Mouse (Mus musculus): ENCODE results near the gene Gm13288. TPM values are rescaled to one million over a fixed set of nuclear protein-coding genes. Genes with fewer than 3 reads are reported as not detected.

Gm13288 gene
- polyA plus RNA-seq, 1 experiment from 2014 or later = not detected

Other genes starting within 250 kb of the Gm13288 start
- gene Ifna15, start 247.3 kb upstream of the Gm13288 start, polyA plus RNA-seq (2014; fragmentation: Illumina TruSeq; extraction: RNeasy Lipid Tissue Mini Kit (QIAGEN cat#74804); ENCODE audit: low read depth, low replicate concordance) = not detected
- gene Ifna14, start 233.7 kb upstream of the Gm13288 start, polyA plus RNA-seq (2014; fragmentation: Illumina TruSeq; extraction: RNeasy Lipid Tissue Mini Kit (QIAGEN cat#74804); ENCODE audit: low read depth, low replicate concordance) = not detected
- not detected for gene Ifna9, start 213.1 kb upstream of the Gm13288 start, polyA plus RNA-seq (2014; fragmentation: Illumina TruSeq; extraction: RNeasy Lipid Tissue Mini Kit (QIAGEN cat#74804); ENCODE audit: low read depth, low replicate concordance)
- gene Ifna12, start 202.2 kb upstream of the Gm13288 start, polyA plus RNA-seq (2014; fragmentation: Illumina TruSeq; extraction: RNeasy Lipid Tissue Mini Kit (QIAGEN cat#74804); ENCODE audit: low read depth, low replicate concordance) = not detected
- not detected for gene C87499, start 171.1 kb upstream of the Gm13288 start, polyA plus RNA-seq (2014; fragmentation: Illumina TruSeq; extraction: RNeasy Lipid Tissue Mini Kit (QIAGEN cat#74804); ENCODE audit: low read depth, low replicate concordance)
- gene Ifna13, start 161.1 kb upstream of the Gm13288 start, polyA plus RNA-seq (2014; fragmentation: Illumina TruSeq; extraction: RNeasy Lipid Tissue Mini Kit (QIAGEN cat#74804); ENCODE audit: low read depth, low replicate concordance) = not detected
- gene Ifna16, start 128.6 kb upstream of the Gm13288 start, polyA plus RNA-seq (2014; fragmentation: Illumina TruSeq; extraction: RNeasy Lipid Tissue Mini Kit (QIAGEN cat#74804); ENCODE audit: low read depth, low replicate concordance) = not detected
- not detected for gene Ifna2, start 121.6 kb upstream of the Gm13288 start, polyA plus RNA-seq (2014; fragmentation: Illumina TruSeq; extraction: RNeasy Lipid Tissue Mini Kit (QIAGEN cat#74804); ENCODE audit: low read depth, low replicate concordance)
- not detected for gene Ifnab, start 114.2 kb upstream of the Gm13288 start, polyA plus RNA-seq (2014; fragmentation: Illumina TruSeq; extraction: RNeasy Lipid Tissue Mini Kit (QIAGEN cat#74804); ENCODE audit: low read depth, low replicate concordance)
- 0.62 TPM for gene Gm26566, start 83.7 kb upstream of the Gm13288 start, polyA plus RNA-seq (2014; fragmentation: Illumina TruSeq; extraction: RNeasy Lipid Tissue Mini Kit (QIAGEN cat#74804); ENCODE audit: low read depth, low replicate concordance)
- gene Klhl9, start 83.1 kb upstream of the Gm13288 start, polyA plus RNA-seq (2014; fragmentation: Illumina TruSeq; extraction: RNeasy Lipid Tissue Mini Kit (QIAGEN cat#74804); ENCODE audit: low read depth, low replicate concordance) = 33.9 TPM
- not detected for gene Gm13271, start 50.7 kb upstream of the Gm13288 start, polyA plus RNA-seq (2014; fragmentation: Illumina TruSeq; extraction: RNeasy Lipid Tissue Mini Kit (QIAGEN cat#74804); ENCODE audit: low read depth, low replicate concordance)
- not detected for gene Gm13283, start 45.4 kb upstream of the Gm13288 start, polyA plus RNA-seq (2014; fragmentation: Illumina TruSeq; extraction: RNeasy Lipid Tissue Mini Kit (QIAGEN cat#74804); ENCODE audit: low read depth, low replicate concordance)
- gene Gm13290, start 31.7 kb upstream of the Gm13288 start, polyA plus RNA-seq (2014; fragmentation: Illumina TruSeq; extraction: RNeasy Lipid Tissue Mini Kit (QIAGEN cat#74804); ENCODE audit: low read depth, low replicate concordance) = not detected
- not detected for gene Gm13289, start 28.6 kb upstream of the Gm13288 start, polyA plus RNA-seq (2014; fragmentation: Illumina TruSeq; extraction: RNeasy Lipid Tissue Mini Kit (QIAGEN cat#74804); ENCODE audit: low read depth, low replicate concordance)
- not detected for gene Gm13272, start 25.7 kb upstream of the Gm13288 start, polyA plus RNA-seq (2014; fragmentation: Illumina TruSeq; extraction: RNeasy Lipid Tissue Mini Kit (QIAGEN cat#74804); ENCODE audit: low read depth, low replicate concordance)
- gene Ifnz, start 23.4 kb upstream of the Gm13288 start, polyA plus RNA-seq (2014; fragmentation: Illumina TruSeq; extraction: RNeasy Lipid Tissue Mini Kit (QIAGEN cat#74804); ENCODE audit: low read depth, low replicate concordance) = not detected
- gene Gm13276, start 19.8 kb upstream of the Gm13288 start, polyA plus RNA-seq (2014; fragmentation: Illumina TruSeq; extraction: RNeasy Lipid Tissue Mini Kit (QIAGEN cat#74804); ENCODE audit: low read depth, low replicate concordance) = not detected
- gene Gm13277, start 16.9 kb upstream of the Gm13288 start, polyA plus RNA-seq (2014; fragmentation: Illumina TruSeq; extraction: RNeasy Lipid Tissue Mini Kit (QIAGEN cat#74804); ENCODE audit: low read depth, low replicate concordance) = not detected
- gene Gm13278, start 14.0 kb upstream of the Gm13288 start, polyA plus RNA-seq (2014; fragmentation: Illumina TruSeq; extraction: RNeasy Lipid Tissue Mini Kit (QIAGEN cat#74804); ENCODE audit: low read depth, low replicate concordance) = not detected
- not detected for gene Gm13275, start 11.0 kb upstream of the Gm13288 start, polyA plus RNA-seq (2014; fragmentation: Illumina TruSeq; extraction: RNeasy Lipid Tissue Mini Kit (QIAGEN cat#74804); ENCODE audit: low read depth, low replicate concordance)
- not detected for gene Gm13279, start 8.1 kb upstream of the Gm13288 start, polyA plus RNA-seq (2014; fragmentation: Illumina TruSeq; extraction: RNeasy Lipid Tissue Mini Kit (QIAGEN cat#74804); ENCODE audit: low read depth, low replicate concordance)
- not detected for gene Gm13285, start 5.9 kb upstream of the Gm13288 start, polyA plus RNA-seq (2014; fragmentation: Illumina TruSeq; extraction: RNeasy Lipid Tissue Mini Kit (QIAGEN cat#74804); ENCODE audit: low read depth, low replicate concordance)
- gene Gm13287, start 2.3 kb upstream of the Gm13288 start, polyA plus RNA-seq (2014; fragmentation: Illumina TruSeq; extraction: RNeasy Lipid Tissue Mini Kit (QIAGEN cat#74804); ENCODE audit: low read depth, low replicate concordance) = not detected
- gene Ifna7, start 10.7 kb downstream of the Gm13288 start, polyA plus RNA-seq (2014; fragmentation: Illumina TruSeq; extraction: RNeasy Lipid Tissue Mini Kit (QIAGEN cat#74804); ENCODE audit: low read depth, low replicate concordance) = not detected
- gene Ifna11, start 14.4 kb downstream of the Gm13288 start, polyA plus RNA-seq (2014; fragmentation: Illumina TruSeq; extraction: RNeasy Lipid Tissue Mini Kit (QIAGEN cat#74804); ENCODE audit: low read depth, low replicate concordance) = not detected
- not detected for gene Ifna6, start 21.9 kb downstream of the Gm13288 start, polyA plus RNA-seq (2014; fragmentation: Illumina TruSeq; extraction: RNeasy Lipid Tissue Mini Kit (QIAGEN cat#74804); ENCODE audit: low read depth, low replicate concordance)
- gene Ifna5, start 30.0 kb downstream of the Gm13288 start, polyA plus RNA-seq (2014; fragmentation: Illumina TruSeq; extraction: RNeasy Lipid Tissue Mini Kit (QIAGEN cat#74804); ENCODE audit: low read depth, low replicate concordance) = not detected
- gene Ifna4, start 36.3 kb downstream of the Gm13288 start, polyA plus RNA-seq (2014; fragmentation: Illumina TruSeq; extraction: RNeasy Lipid Tissue Mini Kit (QIAGEN cat#74804); ENCODE audit: low read depth, low replicate concordance) = not detected
- not detected for gene Ifna1, start 44.6 kb downstream of the Gm13288 start, polyA plus RNA-seq (2014; fragmentation: Illumina TruSeq; extraction: RNeasy Lipid Tissue Mini Kit (QIAGEN cat#74804); ENCODE audit: low read depth, low replicate concordance)
- not detected for gene Ifne, start 74.7 kb downstream of the Gm13288 start, polyA plus RNA-seq (2014; fragmentation: Illumina TruSeq; extraction: RNeasy Lipid Tissue Mini Kit (QIAGEN cat#74804); ENCODE audit: low read depth, low replicate concordance)